Mouse (Mus musculus): ENCODE measurements around the gene Aff4. TPM values are rescaled to one million over a fixed set of nuclear protein-coding genes. Genes with fewer than 3 reads are reported as not detected.

The Aff4 gene
- polyA plus RNA-seq, 1 experiment from 2014 or later, result 30.5 TPM

- peak; percentile 27; the same call in 1 of the 2 replicates for ATAC-seq (replicated peaks; ENCODE audit: insufficient number of reproducible peaks, insufficient read depth, low FRiP score, low read depth)
- H3K36me3 ChIP-seq, result no peaks in the 10 kb centered on the region
- H3K4me2 ChIP-seq, result peak overlapping the region; percentile 69
- H3K9me3 ChIP-seq (replicated peaks), result no peaks in the 10 kb centered on the region; the same call in 1 of the 2 replicates
- peaks cover 79% of the 10 kb centered on the region for H3K27me3 ChIP-seq
- H3K4me3 ChIP-seq, result peak overlapping the region; percentile 44
- peaks cover 35% of the 10 kb centered on the region for H3K4me1 ChIP-seq (replicated peaks)
- H3K27ac ChIP-seq, result no peak overlapping the region
- WGBS, result 8% methylated on average over 40 of the region's 40 CpGs
- peak overlapping the region; percentile 49 for H3K9ac ChIP-seq
Observed at GRCm38 (mm10) chr11:53466231-53466971, 115.8 kb downstream of the Aff4 start.

- 36% methylated on average over 16 of the region's 16 CpGs for WGBS
- peaks cover 25% of the 10 kb centered on the region for H3K4me1 ChIP-seq (replicated peaks)
- peak overlapping the region; percentile 56 for H3K4me2 ChIP-seq
- no peak overlapping the region for H3K27ac ChIP-seq
- H3K9ac ChIP-seq, result no peak overlapping the region
- H3K4me3 ChIP-seq, result 0 out of 2 replicates have a peak overlapping the region, but pooled peaks have one; percentile 28
- no peak for ATAC-seq (replicated peaks; ENCODE audit: insufficient number of reproducible peaks, insufficient read depth, low FRiP score, low read depth)
- H3K9me3 ChIP-seq (replicated peaks), result no peaks in the 10 kb centered on the region; the same call in 1 of the 2 replicates
- no peaks in the 10 kb centered on the region for H3K36me3 ChIP-seq
- H3K27me3 ChIP-seq, result peaks cover 69% of the 10 kb centered on the region
Observed at GRCm38 (mm10) chr11:53469294-53469967, 118.8 kb downstream of the Aff4 start.

GRCm38 (mm10) chr11:53469968-53470695 is 119.5 kb downstream of the Aff4 start, which contains the start of gene Gm9837:
Gm9837 (minus strand) TSS chr11:53470479.
- peak; percentile 70 for ATAC-seq (replicated peaks; ENCODE audit: insufficient number of reproducible peaks, insufficient read depth, low FRiP score, low read depth)
- peaks cover 25% of the 10 kb centered on the region for H3K4me1 ChIP-seq (replicated peaks)
- no peak within 1 kb of the TSS for H3K27ac ChIP-seq
- H3K4me3 ChIP-seq, result peak within 1 kb of the TSS; percentile 28
- WGBS, result 4% methylated on average over 29 of the region's 29 CpGs
- peak within 1 kb of the TSS; percentile 56 for H3K4me2 ChIP-seq
- H3K36me3 ChIP-seq, result no peaks in the 10 kb centered on the region
- peak within 1 kb of the TSS; percentile 28; the same call in 1 of the 2 replicates for H3K9ac ChIP-seq
- H3K27me3 ChIP-seq, result peaks cover 69% of the 10 kb centered on the region
- H3K9me3 ChIP-seq (replicated peaks), result no peaks in the 10 kb centered on the region

Small RNAs within 50 kb of the gene (microRNA-seq; reads per million reads assigned to microRNA genes)
- gene Mir6920, result 0.63 reads per million

Other genes with a start within 250 kb of the Aff4 start
- 58.0 and 61.5 TPM in 2 replicates for gene Hspa4, start 50.4 kb upstream of the Aff4 start, polyA plus RNA-seq (2015; fragmentation: Nextera tagmentation; extraction: Ambion mirVana)
- gene Zcchc10, start 26.2 kb upstream of the Aff4 start, polyA plus RNA-seq (2015; fragmentation: Nextera tagmentation; extraction: Ambion mirVana), result 12.2 and 14.3 TPM in 2 replicates
- 0.34 TPM in 1 of 2 replicates, not detected in the other for gene Leap2, start 72.3 kb downstream of the Aff4 start, polyA plus RNA-seq (2015; fragmentation: Nextera tagmentation; extraction: Ambion mirVana)
- 1,038 and 1,358 TPM in 2 replicates for gene Uqcrq, start 80.0 kb downstream of the Aff4 start, polyA plus RNA-seq (2015; fragmentation: Nextera tagmentation; extraction: Ambion mirVana)
- 1.4 TPM in 2 replicates for gene Gdf9, start 80.2 kb downstream of the Aff4 start, polyA plus RNA-seq (2015; fragmentation: Nextera tagmentation; extraction: Ambion mirVana)
- gene Gm10447, start 106.3 kb downstream of the Aff4 start, polyA plus RNA-seq (2015; fragmentation: Nextera tagmentation; extraction: Ambion mirVana), result 0.16 TPM in 1 of 2 replicates, not detected in the other
- 2.5 and 2.6 TPM in 2 replicates for gene Shroom1, start 106.4 kb downstream of the Aff4 start, polyA plus RNA-seq (2015; fragmentation: Nextera tagmentation; extraction: Ambion mirVana)
- not detected in 2 replicates for gene Gm9837, start 119.6 kb downstream of the Aff4 start, polyA plus RNA-seq (2015; fragmentation: Nextera tagmentation; extraction: Ambion mirVana)
- not detected in 2 replicates for gene Gm9945, start 129.3 kb downstream of the Aff4 start, polyA plus RNA-seq (2015; fragmentation: Nextera tagmentation; extraction: Ambion mirVana)
- gene Sowaha, start 129.4 kb downstream of the Aff4 start, polyA plus RNA-seq (2015; fragmentation: Nextera tagmentation; extraction: Ambion mirVana), result 0.34 and 0.48 TPM in 2 replicates
- 18.8 and 23.3 TPM in 2 replicates for gene Sept8, start 168.4 kb downstream of the Aff4 start, polyA plus RNA-seq (2015; fragmentation: Nextera tagmentation; extraction: Ambion mirVana)
- gene Kif3a, start 216.5 kb downstream of the Aff4 start, polyA plus RNA-seq (2015; fragmentation: Nextera tagmentation; extraction: Ambion mirVana), result 43.5 and 43.6 TPM in 2 replicates